Mouse (Mus musculus) left cerebral cortex, adult 2 months (tissue): Measurements from ENCODE around the gene Pgk1. TPM values are rescaled to one million over a fixed set of nuclear protein-coding genes. Genes with fewer than 3 reads are reported as not detected.
"Not testable (repeated sequence)": the region's sequence is repeated elsewhere in the genome, so short reads cannot be mapped to it uniquely, and the experiment has no call there.

ENCODE experiments used
- DNase-seq, 2 experiments: peaks; one replicate each; pipeline ENCODE4 v3.0.0; 2021 to 2022; ENCODE audit warnings: low spot score in 2 of 2, mixed read lengths in 1 of 2; ENCODE audit errors: extremely low spot score in 1 of 2
- H3K27ac ChIP-seq: fragments of 200-600 bp; 2 replicates; pipeline ENCODE4 v1.8.1; 2022
- H3K4me3 ChIP-seq: fragments of 200-600 bp; 2 replicates; pipeline ENCODE4 v1.8.1; 2022
- CTCF ChIP-seq: fragments of 200-600 bp; IDR thresholded peaks from 2 replicates; pipeline ENCODE4 v1.8.1; 2022; ENCODE audit warnings: antibody characterized with exemption, mild to moderate bottlenecking, moderate library complexity
- intact Hi-C: fragments of 180-260 bp; cut with DNase I; formaldehyde crosslinking; loops from one replicate; pipeline ENCODE4 v1.15.1; 2025
- total RNA-seq, 2 experiments: library from RNA; stranded (reverse); gene quantifications; 2 replicates each; pipeline ENCODE4 v1.2.3; 2021

The Pgk1 gene
- total RNA-seq, 2 experiments from 2014 or later = 408 to 481 TPM

GRCm38 (mm10) chrX:106171853-106172154 lies 15.1 kb upstream of the Pgk1 start:
- Histone ChIP-seq H3K4me3 (no peak overlapping the region), H3K27ac (no peak overlapping the region)
- TF ChIP-seq CTCF = no peak
- intact Hi-C loops = loop anchor here (1.0 kb wide), 1 partner anchor 145 kb away; the partner anchor contains the start of gene Atp7a
- no peak for DNase-seq

- no peak overlapping the region for H3K4me3 ChIP-seq
- no peak for TF ChIP-seq CTCF
- intact Hi-C loops = no loop called here
- H3K27ac ChIP-seq = no peak overlapping the region
- DNase-seq = no peak
These were observed 10.6 kb upstream of the Pgk1 start for GRCm38 (mm10) chrX:106176331-106176730.

- Histone ChIP-seq H3K27ac (no peak overlapping the region), H3K4me3 (no peak overlapping the region)
- intact Hi-C loops = no loop called here
- DNase-seq = no peak
- TF ChIP-seq CTCF = no peak
These were observed 2.6 kb upstream of the Pgk1 start for GRCm38 (mm10) chrX:106184279-106184678.

GRCm38 (mm10) chrX:106185706-106186105 lies 1.2 kb upstream of the Pgk1 start:
- no peak for DNase-seq
- H3K4me3 ChIP-seq = no peak overlapping the region
- H3K27ac ChIP-seq = no peak overlapping the region
- no peak for TF ChIP-seq CTCF
- intact Hi-C loops = loop anchor here (1.0 to 5.0 kb wide), 2 partner anchors 158 to 258 kb away; partner anchors contain the start of genes Atp7a and Atrx

- intact Hi-C loops = loop anchor here (5.0 kb wide), 1 partner anchor 260 kb away; the partner anchor contains the start of gene Atrx
- peak overlapping the region; percentile 61 for H3K4me3 ChIP-seq
- peak in 1 of 2 experiments; percentile 14 for DNase-seq
- TF ChIP-seq CTCF = no peak
- peak overlapping the region; percentile 84 for H3K27ac ChIP-seq
These were observed 837 bp downstream of the Pgk1 start for GRCm38 (mm10) chrX:106187737-106188136.

- no peak overlapping the region for H3K27ac ChIP-seq
- intact Hi-C loops = loop anchor here (5.0 kb wide), 1 partner anchor 262 kb away; the partner anchor contains the start of gene Atrx
- TF ChIP-seq CTCF = no peak
- H3K4me3 ChIP-seq = peak overlapping the region; percentile 61; the same call in 1 of the 2 replicates
- DNase-seq = no peak
These were observed 2.5 kb downstream of the Pgk1 start for GRCm38 (mm10) chrX:106189356-106189755.

GRCm38 (mm10) chrX:106190091-106190490 lies 3.2 kb downstream of the Pgk1 start:
- no peak for TF ChIP-seq CTCF
- Histone ChIP-seq H3K27ac (no peak overlapping the region), H3K4me3 (no peak overlapping the region)
- DNase-seq = no peak
- intact Hi-C loops = no loop called here

GRCm38 (mm10) chrX:106194361-106194760 lies 7.5 kb downstream of the Pgk1 start:
- intact Hi-C loops, H3K27ac ChIP-seq, DNase-seq, H3K4me3 ChIP-seq: not testable (repeated sequence)

GRCm38 (mm10) chrX:106197308-106197707 lies 10.4 kb downstream of the Pgk1 start:
- intact Hi-C loops = no loop called here

GRCm38 (mm10) chrX:106198904-106199303 lies 12.0 kb downstream of the Pgk1 start:
- intact Hi-C loops = no loop called here
- H3K27ac ChIP-seq = no peak overlapping the region
- no peak for DNase-seq
- TF ChIP-seq CTCF = peak; percentile 48
- no peak overlapping the region for H3K4me3 ChIP-seq

More at GRCm38 (mm10) chrX:106197308-106197707, 10.4 kb downstream of the Pgk1 start:
- no peak for DNase-seq
- peak; percentile 41 for TF ChIP-seq CTCF
- Histone ChIP-seq H3K4me3 (no peak overlapping the region), H3K27ac (no peak overlapping the region)

GRCm38 (mm10) chrX:106209100-106209499 lies 22.2 kb downstream of the Pgk1 start:
- Histone ChIP-seq H3K27ac (no peak overlapping the region), H3K4me3 (no peak overlapping the region)
- intact Hi-C loops = loop anchor here (10.0 kb wide), 1 partner anchor 176 kb away; no protein-coding TSS in a partner anchor
- DNase-seq = no peak
- TF ChIP-seq CTCF = no peak

GRCm38 (mm10) chrX:106219171-106220032 lies 32.5 kb downstream of the Pgk1 start:
- peak; percentile 9; the same call in 1 of the 2 replicates for TF ChIP-seq CTCF
- intact Hi-C loops = no loop called here

More at GRCm38 (mm10) chrX:106219171-106220032, 32.5 kb downstream of the Pgk1 start:
- DNase-seq = peak; percentile 73 to 76
- Histone ChIP-seq H3K27ac (peak overlapping the region; percentile 92), H3K4me3 (peak overlapping the region; percentile 66)
